Mouse (Mus musculus): Measurements from ENCODE around the gene Ksr1. TPM values are rescaled to one million over a fixed set of nuclear protein-coding genes. Genes with fewer than 3 reads are reported as not detected.

The Ksr1 gene
- total and polyA plus RNA-seq, 3 experiments = 5.1 to 7.0 (median 6.7) TPM

DNA sequence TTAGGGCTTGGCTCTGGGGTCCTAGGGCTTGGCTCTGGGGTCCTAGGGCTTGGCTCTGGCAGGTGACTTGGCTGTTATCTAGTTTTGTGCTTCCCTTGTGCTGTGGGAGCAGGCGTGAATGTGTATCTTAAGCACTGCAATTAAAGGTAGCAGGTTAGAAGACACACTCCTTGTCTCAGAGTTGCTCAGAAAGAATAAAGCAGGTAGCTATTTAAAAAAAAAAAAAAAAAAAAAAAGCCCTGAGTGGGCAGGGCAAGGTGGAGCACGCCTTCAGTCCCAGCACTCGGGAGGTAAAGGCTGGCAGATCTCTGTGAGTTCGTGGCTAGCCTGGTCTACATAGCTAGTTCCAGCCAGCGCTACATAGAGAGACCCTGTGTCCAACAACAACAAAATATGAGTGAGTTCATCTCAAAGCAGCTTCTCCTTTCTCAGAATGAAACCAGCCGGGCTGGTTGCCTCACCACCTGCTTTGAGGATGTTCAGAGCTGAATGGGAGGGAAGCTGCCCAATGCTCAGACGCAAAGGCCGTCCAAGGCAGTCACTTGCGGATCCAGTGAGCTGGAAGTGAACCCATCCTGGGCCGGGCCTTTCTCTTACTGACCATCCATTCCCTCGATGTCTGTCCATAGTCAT lies 6.2 kb downstream of the Ksr1 start:
- TF ChIP-seq CTCF (IDR thresholded peaks at IDR 0.05) (no peak), EP300 (IDR thresholded peaks at IDR 0.05; ENCODE audit: insufficient read depth, low read depth, low read length) (no peak), POLR2A (IDR thresholded peaks at IDR 0.05; ENCODE audit: insufficient read depth, low read depth, low read length) (no peak)
- 78% methylated on average over 11 of the region's 11 CpGs for WGBS
- Histone ChIP-seq H3K4me1 (ENCODE audit: control insufficient read depth, insufficient read depth, low read length) (peaks cover 29% of the 10 kb centered on the region), H3K4me3 (no peak overlapping the region), H3K79me2 (replicated peaks; ENCODE audit: control insufficient read depth, insufficient read depth, low read length) (peaks cover 4% of the 10 kb centered on the region), H3K36me3 (ENCODE audit: control insufficient read depth, insufficient read depth, low read length) (no peaks in the 10 kb centered on the region; the same call in 1 of the 2 replicates), H3K27me3 (ENCODE audit: control insufficient read depth, insufficient read depth, low read length) (no peaks in the 10 kb centered on the region), H3K27ac (no peak overlapping the region), H3K9ac (ENCODE audit: low read depth, low read length) (no peak overlapping the region)
- no peak for DNase-seq
- intact Hi-C loops (cut with DNase I) = no loop called here

DNA sequence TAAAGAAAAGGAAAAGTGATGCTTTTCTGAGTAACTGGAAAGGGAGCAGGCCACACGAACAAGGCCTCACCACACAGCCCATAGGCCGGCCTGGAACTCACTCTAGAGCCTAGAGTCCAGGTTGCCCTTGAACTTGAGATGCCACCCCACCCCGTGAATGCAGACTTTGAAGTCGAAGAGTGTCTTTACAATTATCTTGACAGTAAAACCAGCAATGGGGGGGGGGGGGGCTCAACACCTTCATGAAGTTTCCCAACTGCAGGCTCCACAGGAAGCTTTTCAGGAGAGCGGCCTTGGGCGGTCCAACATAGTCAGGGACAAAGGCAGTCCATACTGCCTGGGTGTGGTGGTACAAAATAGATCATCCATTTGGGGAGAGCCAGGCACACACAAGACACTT lies 7.6 kb downstream of the Ksr1 start:
- DNase-seq = no peak
- Histone ChIP-seq H3K27ac (no peak overlapping the region), H3K27me3 (ENCODE audit: control insufficient read depth, insufficient read depth, low read length) (no peaks in the 10 kb centered on the region), H3K4me3 (no peak overlapping the region), H3K9ac (ENCODE audit: low read depth, low read length) (no peak overlapping the region), H3K4me1 (ENCODE audit: control insufficient read depth, insufficient read depth, low read length) (peaks cover 33% of the 10 kb centered on the region), H3K36me3 (ENCODE audit: control insufficient read depth, insufficient read depth, low read length) (no peaks in the 10 kb centered on the region), H3K79me2 (replicated peaks; ENCODE audit: control insufficient read depth, insufficient read depth, low read length) (peaks cover 4% of the 10 kb centered on the region)
- intact Hi-C loops (cut with DNase I) = no loop called here
- 59% methylated on average over 6 of the region's 6 CpGs for WGBS
- TF ChIP-seq CTCF (IDR thresholded peaks at IDR 0.05) = no peak
- TF ChIP-seq POLR2A (IDR thresholded peaks at IDR 0.05; ENCODE audit: insufficient read depth, low read depth, low read length) = no peak

DNA sequence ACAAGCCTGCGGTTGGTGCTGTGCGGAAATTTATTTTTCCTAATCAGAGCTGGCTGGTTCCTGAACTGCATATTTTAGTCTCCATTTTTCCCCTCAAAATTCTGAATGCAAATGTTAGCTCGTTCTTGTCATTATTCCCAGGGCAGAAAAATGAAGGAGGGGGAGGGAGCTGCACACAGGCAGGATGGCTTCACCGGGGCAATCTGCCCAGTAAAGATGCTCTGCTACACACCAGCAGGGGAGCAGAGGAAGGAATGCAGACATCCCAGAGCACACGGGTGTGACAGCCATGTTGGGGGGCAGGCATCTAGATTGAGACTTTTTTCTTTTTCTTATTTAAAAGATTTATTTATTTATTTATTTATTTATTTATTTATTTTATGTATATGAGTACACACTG lies 9.0 kb downstream of the Ksr1 start:
- H3K36me3 ChIP-seq (ENCODE audit: control insufficient read depth, insufficient read depth, low read length) = no peaks in the 10 kb centered on the region
- no peak overlapping the region for H3K9ac ChIP-seq (ENCODE audit: low read depth, low read length)
- 82% methylated on average over 5 of the region's 5 CpGs for WGBS
- no peak for TF ChIP-seq EP300 (IDR thresholded peaks at IDR 0.05; ENCODE audit: insufficient read depth, low read depth, low read length)
- TF ChIP-seq CTCF (IDR thresholded peaks at IDR 0.05) = no peak
- no peak for TF ChIP-seq POLR2A (IDR thresholded peaks at IDR 0.05; ENCODE audit: insufficient read depth, low read depth, low read length)
- no peak overlapping the region for H3K4me3 ChIP-seq
- no peak overlapping the region for H3K27ac ChIP-seq
- DNase-seq = no peak
- peaks cover 30% of the 10 kb centered on the region for H3K4me1 ChIP-seq (ENCODE audit: control insufficient read depth, insufficient read depth, low read length)
- intact Hi-C loops (cut with DNase I) = no loop called here
- no peaks in the 10 kb centered on the region for H3K27me3 ChIP-seq (ENCODE audit: control insufficient read depth, insufficient read depth, low read length)
- peaks cover 4% of the 10 kb centered on the region for H3K79me2 ChIP-seq (replicated peaks; ENCODE audit: control insufficient read depth, insufficient read depth, low read length)

DNA sequence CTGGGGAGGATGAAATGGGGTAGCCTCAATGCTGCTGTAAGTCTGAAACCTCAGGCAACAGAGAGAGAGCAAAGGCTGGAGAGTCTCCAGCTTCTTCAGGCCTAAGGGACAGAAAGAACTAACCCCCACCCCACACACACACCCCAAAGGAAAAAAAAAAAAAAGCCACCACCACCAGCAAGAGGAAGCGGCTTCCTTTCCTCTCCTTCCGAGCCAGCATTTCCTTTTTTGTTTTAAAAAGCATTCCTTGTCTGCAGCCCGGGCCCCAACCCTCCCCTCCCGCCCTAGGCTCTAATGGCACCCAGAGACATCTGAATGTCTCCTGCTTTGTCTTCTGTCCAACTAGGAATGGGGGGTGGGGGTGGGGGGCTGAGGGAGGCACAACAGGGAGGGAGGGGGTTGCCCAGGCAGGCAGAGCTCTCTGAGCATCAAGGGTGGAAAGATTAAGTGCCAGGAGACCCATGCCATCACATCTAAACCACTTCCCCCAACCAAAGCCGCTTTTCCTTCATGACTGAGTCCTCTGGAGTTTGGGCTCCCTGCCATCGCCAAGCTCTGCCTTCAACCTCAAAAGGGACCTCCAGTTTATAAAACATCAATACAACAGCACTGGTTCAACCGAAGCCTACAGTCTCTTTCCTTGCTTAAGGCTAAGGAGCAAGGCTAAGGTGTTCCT lies 10.4 kb downstream of the Ksr1 start:
- H3K9ac ChIP-seq (ENCODE audit: low read depth, low read length) = no peak overlapping the region
- peak overlapping the region; percentile 57 for H3K27ac ChIP-seq
- no peak overlapping the region for H3K4me3 ChIP-seq
- H3K4me1 ChIP-seq (ENCODE audit: control insufficient read depth, insufficient read depth, low read length) = peaks cover 22% of the 10 kb centered on the region
- intact Hi-C loops (cut with DNase I) = loop anchor here (2.0 kb wide), 1 partner anchor 43 kb away; no protein-coding TSS in a partner anchor
- TF ChIP-seq EP300 (IDR thresholded peaks at IDR 0.05; ENCODE audit: insufficient read depth, low read depth, low read length) = 0 out of 2 replicates have a peak, but pooled peaks have one; percentile 26
- no peak for TF ChIP-seq CTCF (IDR thresholded peaks at IDR 0.05)
- TF ChIP-seq POLR2A (IDR thresholded peaks at IDR 0.05; ENCODE audit: insufficient read depth, low read depth, low read length) = no peak
- no peaks in the 10 kb centered on the region for H3K36me3 ChIP-seq (ENCODE audit: control insufficient read depth, insufficient read depth, low read length)
- H3K27me3 ChIP-seq (ENCODE audit: control insufficient read depth, insufficient read depth, low read length) = no peaks in the 10 kb centered on the region
- DNase-seq = no peak
- peaks cover 2% of the 10 kb centered on the region; the same call in 1 of the 2 replicates for H3K79me2 ChIP-seq (replicated peaks; ENCODE audit: control insufficient read depth, insufficient read depth, low read length)
- WGBS = 25% methylated on average over 7 of the region's 7 CpGs

DNA sequence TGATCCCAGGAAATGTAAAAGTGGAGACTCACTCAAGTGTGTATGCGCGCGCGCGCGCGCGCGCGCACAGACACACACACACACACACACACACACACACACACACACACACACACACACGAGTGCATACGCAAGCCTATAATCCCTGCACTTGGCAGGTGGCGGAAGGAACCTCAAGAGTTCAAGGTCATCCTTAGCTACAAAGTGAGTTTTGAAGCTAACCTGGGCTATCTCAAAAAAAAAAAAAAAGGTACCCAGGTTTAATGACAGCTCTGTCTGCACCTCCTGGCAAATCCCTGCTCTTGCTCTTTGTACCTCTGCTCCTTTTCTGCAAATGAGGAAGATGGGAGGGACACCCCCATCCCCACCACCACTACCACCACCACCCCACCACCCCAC lies 11.1 kb downstream of the Ksr1 start:
- DNase-seq = no peak
- Histone ChIP-seq H3K4me1 (ENCODE audit: control insufficient read depth, insufficient read depth, low read length) (peaks cover 22% of the 10 kb centered on the region), H3K9ac (ENCODE audit: low read depth, low read length) (no peak overlapping the region), H3K36me3 (ENCODE audit: control insufficient read depth, insufficient read depth, low read length) (no peaks in the 10 kb centered on the region), H3K79me2 (replicated peaks; ENCODE audit: control insufficient read depth, insufficient read depth, low read length) (peaks cover 2% of the 10 kb centered on the region; the same call in 1 of the 2 replicates), H3K27me3 (ENCODE audit: control insufficient read depth, insufficient read depth, low read length) (no peaks in the 10 kb centered on the region), H3K4me3 (no peak overlapping the region), H3K27ac (no peak overlapping the region)
- TF ChIP-seq EP300 (IDR thresholded peaks at IDR 0.05; ENCODE audit: insufficient read depth, low read depth, low read length) = no peak
- intact Hi-C loops (cut with DNase I) = loop anchor here (2.0 kb wide), 1 partner anchor 42 kb away; no protein-coding TSS in a partner anchor
- WGBS = 97% methylated on average over 13 of the region's 13 CpGs

DNA sequence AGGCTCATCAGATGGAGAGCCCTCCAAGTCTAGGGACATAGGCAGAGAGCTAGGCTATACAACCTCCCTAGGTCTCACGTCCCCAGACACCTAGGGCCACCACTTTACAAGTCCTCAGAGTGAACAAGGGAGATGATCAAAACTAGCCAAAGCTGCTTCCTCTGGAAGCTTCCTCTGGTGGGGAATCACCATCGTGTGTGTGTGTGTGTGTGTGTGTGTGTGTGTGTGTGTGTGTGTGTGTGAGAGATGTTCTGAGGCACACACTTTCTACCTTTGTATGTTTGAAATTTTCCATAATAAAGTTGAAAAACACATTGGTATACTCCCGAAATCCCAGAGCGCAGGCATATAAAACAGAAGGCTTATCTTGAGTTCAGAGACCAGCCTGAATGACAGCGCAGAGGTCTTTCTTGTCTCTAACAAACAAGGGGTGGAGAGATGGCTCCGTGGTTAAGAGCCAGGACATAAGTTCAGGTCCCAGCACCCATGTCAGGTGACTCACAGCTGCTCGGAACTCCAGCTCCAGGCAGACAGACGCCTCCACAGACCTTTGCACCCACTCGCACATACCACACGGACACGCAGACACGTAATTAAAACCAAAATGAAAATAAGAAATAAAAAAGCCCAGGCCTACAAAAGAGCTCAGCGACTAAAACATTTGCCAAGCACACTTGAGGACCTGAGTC lies 11.6 kb downstream of the Ksr1 start:
- 73% methylated on average over 13 of the region's 13 CpGs for WGBS
- Histone ChIP-seq H3K9ac (ENCODE audit: low read depth, low read length) (no peak overlapping the region), H3K79me2 (replicated peaks; ENCODE audit: control insufficient read depth, insufficient read depth, low read length) (peaks cover 2% of the 10 kb centered on the region; the same call in 1 of the 2 replicates), H3K36me3 (ENCODE audit: control insufficient read depth, insufficient read depth, low read length) (no peaks in the 10 kb centered on the region), H3K4me1 (ENCODE audit: control insufficient read depth, insufficient read depth, low read length) (peaks cover 27% of the 10 kb centered on the region), H3K4me3 (no peak overlapping the region), H3K27ac (no peak overlapping the region), H3K27me3 (ENCODE audit: control insufficient read depth, insufficient read depth, low read length) (no peaks in the 10 kb centered on the region)
- TF ChIP-seq EP300 (IDR thresholded peaks at IDR 0.05; ENCODE audit: insufficient read depth, low read depth, low read length) = no peak
- TF ChIP-seq POLR2A (IDR thresholded peaks at IDR 0.05; ENCODE audit: insufficient read depth, low read depth, low read length) = no peak
- no peak for TF ChIP-seq CTCF (IDR thresholded peaks at IDR 0.05)
- intact Hi-C loops (cut with DNase I) = loop anchor here (2.0 kb wide), 1 partner anchor 42 kb away; no protein-coding TSS in a partner anchor
- DNase-seq = no peak

Measured in heart, adult 2 months (tissue).